Mouse (Mus musculus) small intestine, adult 2 months (tissue): Measurements from ENCODE around the gene Iqcn.

ENCODE experiments used
- CTCF ChIP-seq: fragments of 200-500 bp; IDR thresholded peaks from 2 replicates; pipeline ENCODE4 v1.5.1; 2012; ENCODE audit warnings: low read depth, mild to moderate bottlenecking, control low read depth, inconsistent platforms, low read length, moderate library complexity, mixed read lengths; ENCODE audit not compliant: insufficient replicate concordance, insufficient read length; ENCODE audit errors: extremely low read depth
- POLR2A ChIP-seq: fragments of 200-500 bp; IDR thresholded peaks from 2 replicates; pipeline ENCODE4 v1.6.1; 2012; ENCODE audit warnings: low read depth, mild to moderate bottlenecking, control low read depth, inconsistent platforms, low read length, moderate library complexity

DNA sequence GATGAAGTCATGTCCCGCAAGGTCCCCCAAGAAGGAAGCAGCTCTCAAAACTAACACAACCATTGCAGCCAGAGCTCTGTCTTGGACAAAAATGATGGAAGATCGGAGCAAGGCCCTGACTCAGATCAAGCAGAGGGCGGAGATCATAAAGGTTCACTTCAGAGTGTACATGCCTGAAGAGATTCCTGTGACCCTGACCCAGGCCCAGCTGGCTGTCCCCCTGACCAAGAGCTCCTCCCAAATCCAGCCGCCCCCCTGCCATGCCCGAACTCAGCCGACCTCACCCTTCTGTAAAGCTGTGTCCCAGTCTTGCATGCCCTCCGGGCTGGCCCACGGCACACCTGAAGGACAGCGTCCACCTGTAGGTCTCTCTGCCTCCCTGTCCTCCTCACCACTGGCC lies 6.5 kb downstream of the Iqcn start:
- TF ChIP-seq CTCF: no peak
- no peak for TF ChIP-seq POLR2A
